Comparison of ENCODE assay signal across 18 mouse cellular contexts in genomic region chr8:125028841-125029240, GRCm38 (mm10). TPM values are rescaled to one million over a fixed set of nuclear protein-coding genes. Genes with fewer than 3 reads are reported as not detected.
"Had no signal": no experiment of that assay in that cellular context is flagged by ENCODE, and none has a peak within 500 bp of the region (broad histone marks: within the 10 kb centered on the region; RNA-seq: fewer than 3 reads in every experiment).

No protein-coding gene starts in this region.

- H3K4me3 ChIP-seq: layer of hippocampus, adult 2 months; left cerebral cortex, adult 2 months; liver, embryonic 13.5 days had no signal

- H3K9ac ChIP-seq: liver, embryonic 13.5 days had no signal

- DNase-seq: kidney, adult 8-10 months; kidney, postnatal 25 days; layer of hippocampus, postnatal 36 days; liver, embryonic 13.5 days; lung, adult 2 months; lung, postnatal 14 days; lung, postnatal 4 days; midbrain, embryonic 14.5 days; right cerebral cortex, adult 18-20 months; right cerebral cortex, postnatal 14 days; right cerebral cortex, postnatal 4 days; thymus, adult 18-20 months; thymus, postnatal 36 days had no signal

- ATAC-seq: intestine, postnatal 0 days had no signal

- H3K4me2 ChIP-seq: liver, embryonic 13.5 days; midbrain, embryonic 11.5 days had no signal

- H3K9me3 ChIP-seq: liver, embryonic 13.5 days had no signal

- H3K27me3 ChIP-seq: liver, embryonic 13.5 days had no signal

- H3K27ac ChIP-seq: layer of hippocampus, adult 2 months; left cerebral cortex, adult 2 months; liver, embryonic 13.5 days had no signal

RNA-seq across cellular contexts. Expression of gene Disc1, which starts 25.2 kb away (rescaled TPM):
- total RNA-seq: megakaryocyte-erythroid progenitor cell, adult 5-6 weeks had no signal
